Mouse (Mus musculus): ENCODE results near the gene Scamp3.
A peak's percentile ranks its signal among the peaks of the same experiment; 100 is the strongest.

Gene Scamp3

DNA sequence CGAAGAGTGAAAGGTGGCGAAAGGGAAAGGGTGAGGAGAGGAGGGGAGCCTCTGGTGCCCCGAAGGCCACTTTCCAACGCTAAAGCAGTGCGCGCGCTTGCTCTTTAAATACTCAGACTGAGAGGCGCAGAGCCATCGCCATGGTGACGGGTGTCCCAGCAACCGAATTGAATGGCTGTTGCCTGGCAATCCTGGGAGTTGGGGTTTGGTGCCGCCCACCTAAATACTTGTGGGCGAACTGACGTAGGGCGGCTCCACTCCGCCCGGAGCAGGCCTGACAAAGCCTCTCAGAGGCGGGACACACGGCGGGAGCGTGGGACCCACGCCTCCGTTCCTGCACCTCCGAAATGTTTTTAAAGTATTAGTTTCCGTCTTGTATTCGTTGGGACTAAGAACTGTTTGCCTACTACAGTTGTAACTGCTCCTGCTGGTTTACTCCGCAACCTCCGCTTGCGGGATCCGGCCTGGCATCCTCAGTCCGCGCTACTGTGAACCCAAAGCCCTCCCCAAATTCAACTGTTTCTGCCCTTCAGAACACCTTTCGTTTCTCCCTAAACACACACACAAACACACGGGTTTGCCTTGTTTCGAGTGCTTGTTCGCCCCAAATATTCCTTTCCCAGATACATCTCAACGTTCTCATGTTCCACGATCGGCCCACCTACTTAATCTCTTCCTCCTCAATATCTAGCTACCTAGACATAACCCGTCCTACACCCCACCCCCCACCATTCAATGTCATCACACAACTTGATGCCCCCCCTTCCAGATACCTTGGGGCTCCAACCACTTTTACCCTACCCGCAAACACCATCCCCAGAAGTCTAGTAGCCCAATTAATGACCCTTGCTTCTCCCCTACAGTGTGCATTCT is 50.3 kb downstream of the Scamp3 start:
- DNase-seq: peak; percentile 51 to 63

DNA sequence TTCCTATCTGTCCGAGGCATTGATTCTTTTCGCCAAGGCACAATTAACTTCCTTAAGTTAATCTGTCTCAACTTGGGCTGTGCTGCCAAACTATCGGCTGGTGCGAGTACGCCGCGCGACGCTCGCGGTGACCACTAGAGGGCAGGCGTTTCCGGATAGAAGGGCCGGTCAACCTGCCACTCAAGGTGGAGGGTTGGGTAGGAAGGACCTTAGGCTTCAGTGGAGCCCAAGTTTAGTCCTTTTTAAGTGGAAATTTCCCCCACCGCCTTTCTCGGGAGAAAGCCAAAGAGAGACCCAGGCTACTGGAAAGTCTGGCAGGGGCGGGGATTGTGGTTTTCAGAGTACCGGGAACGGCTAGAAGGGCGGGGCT is 50.9 kb downstream of the Scamp3 start:
- peak; percentile 92 to 94 for DNase-seq

- DNase-seq: no peak
Measured at GRCm38 (mm10) chr3:89228836-89229235, 51.6 kb downstream of the Scamp3 start, which contains the start of gene Muc1. Gene Muc1, plus strand, starts transcription at chr3:89229057.

- DNase-seq: no peak
Measured at GRCm38 (mm10) chr3:89229276-89229675, 52.0 kb downstream of the Scamp3 start.

DNA sequence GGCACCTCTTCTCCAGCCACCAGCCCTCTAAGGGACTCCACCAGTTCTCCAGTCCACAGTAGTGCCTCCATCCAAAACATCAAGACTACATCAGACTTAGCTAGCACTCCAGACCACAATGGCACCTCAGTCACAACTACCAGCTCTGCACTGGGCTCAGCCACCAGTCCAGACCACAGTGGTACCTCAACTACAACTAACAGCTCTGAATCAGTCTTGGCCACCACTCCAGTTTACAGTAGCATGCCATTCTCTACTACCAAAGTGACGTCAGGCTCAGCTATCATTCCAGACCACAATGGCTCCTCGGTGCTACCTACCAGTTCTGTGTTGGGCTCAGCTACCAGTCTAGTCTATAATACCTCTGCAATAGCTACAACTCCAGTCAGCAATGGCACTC is 53.3 kb downstream of the Scamp3 start:
- no peak for DNase-seq

GRCm38 (mm10) chr3:89231345-89231744 is 54.1 kb downstream of the Scamp3 start:
- no peak for DNase-seq

DNA sequence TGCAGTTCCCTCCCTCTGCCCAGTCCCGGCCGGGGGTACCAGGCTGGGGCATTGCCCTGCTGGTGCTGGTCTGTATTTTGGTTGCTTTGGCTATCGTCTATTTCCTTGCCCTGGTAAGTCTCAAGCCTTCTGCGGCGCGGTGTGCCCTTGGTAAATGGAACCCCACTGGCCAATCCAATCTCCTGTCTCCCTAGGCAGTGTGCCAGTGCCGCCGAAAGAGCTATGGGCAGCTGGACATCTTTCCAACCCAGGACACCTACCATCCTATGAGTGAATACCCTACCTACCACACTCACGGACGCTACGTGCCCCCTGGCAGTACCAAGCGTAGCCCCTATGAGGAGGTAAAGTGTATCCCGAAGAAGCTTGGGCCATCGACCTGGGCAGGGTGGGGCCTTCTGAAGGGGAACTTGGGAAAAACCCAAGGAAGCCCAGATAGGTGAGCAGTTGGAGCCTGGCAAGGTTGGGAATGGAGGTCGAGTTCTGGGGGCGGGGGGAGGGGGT is 54.6 kb downstream of the Scamp3 start:
- DNase-seq: peak in 1 of 2 experiments; percentile 65

All from cerebellum, postnatal 25 days (tissue).